Mouse (Mus musculus) left cerebral cortex, postnatal 36 days (tissue): ENCODE measurements around the gene Senp6. TPM values are rescaled to one million over a fixed set of nuclear protein-coding genes. Genes with fewer than 3 reads are reported as not detected.

Source experiments
- total RNA-seq, 2 experiments: library from RNA; stranded (reverse); gene quantifications; 2 replicates each; pipeline ENCODE4 v1.2.3; 2021

Gene Senp6
- total RNA-seq, 2 experiments from 2014 or later = 92.4 to 114 TPM

Other genes starting within 250 kb of the Senp6 start
- 10 to 100 TPM; 14.9 to 20.7 TPM for gene Filip1, start 54.1 kb upstream of the Senp6 start, total RNA-seq
- 10 to 100 TPM; 59.6 to 70.8 TPM for gene Myo6, start 98.1 kb downstream of the Senp6 start, total RNA-seq